ENCODE assay signal across 25 mouse cellular contexts in the genomic region with DNA sequence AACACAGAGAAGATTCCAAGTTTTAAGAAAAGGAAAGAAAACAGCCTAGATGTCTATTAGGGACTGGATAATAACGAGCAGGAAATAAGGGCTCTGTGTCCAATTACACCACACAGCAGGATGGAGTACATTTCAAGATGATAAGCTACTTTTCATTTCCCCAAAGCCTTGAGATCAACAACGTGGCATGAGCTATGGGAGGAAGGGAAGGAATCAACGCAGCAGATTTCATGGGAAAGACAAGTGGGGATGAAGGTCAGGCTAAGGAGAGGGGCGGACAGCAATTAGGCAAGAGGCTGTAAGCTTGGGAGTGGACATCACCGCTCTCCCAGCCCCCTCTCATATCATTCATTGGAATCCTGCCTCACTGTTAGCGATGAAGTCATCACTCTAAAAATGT.
"Had no signal": no experiment of that assay in that cellular context is flagged by ENCODE, and none has a peak within 500 bp of the region (broad histone marks: within the 10 kb centered on the region; RNA-seq: fewer than 3 reads in every experiment).

No protein-coding gene starts in this region.

- H3K36me3 ChIP-seq: heart, embryonic 10.5 days; heart, embryonic 13.5 days; heart, embryonic 15.5 days; hindbrain, embryonic 13.5 days; hindbrain, embryonic 15.5 days; kidney, embryonic 15.5 days; limb, embryonic 10.5 days; limb, embryonic 12.5 days; liver, embryonic 13.5 days; liver, embryonic 15.5 days had no signal

- H3K9me3 ChIP-seq: heart, embryonic 10.5 days; heart, embryonic 13.5 days; heart, embryonic 15.5 days; hindbrain, embryonic 13.5 days; hindbrain, embryonic 15.5 days; kidney, embryonic 15.5 days; limb, embryonic 10.5 days; limb, embryonic 12.5 days; liver, embryonic 13.5 days; liver, embryonic 15.5 days had no signal

- H3K4me3 ChIP-seq: heart, embryonic 10.5 days; heart, embryonic 13.5 days; heart, embryonic 15.5 days; hindbrain, embryonic 13.5 days; hindbrain, embryonic 15.5 days; kidney, embryonic 15.5 days; layer of hippocampus, adult 2 months; left cerebral cortex, adult 2 months; limb, embryonic 10.5 days; limb, embryonic 12.5 days; liver, embryonic 13.5 days; liver, embryonic 15.5 days had no signal

- H3K9ac ChIP-seq: heart, embryonic 13.5 days; heart, embryonic 15.5 days; hindbrain, embryonic 13.5 days; hindbrain, embryonic 15.5 days; kidney, embryonic 15.5 days; limb, embryonic 12.5 days; liver, embryonic 13.5 days; liver, embryonic 15.5 days had no signal

- H3K4me2 ChIP-seq: heart, embryonic 13.5 days; heart, embryonic 15.5 days; hindbrain, embryonic 13.5 days; hindbrain, embryonic 15.5 days; kidney, embryonic 15.5 days; limb, embryonic 12.5 days; liver, embryonic 13.5 days; liver, embryonic 15.5 days had no signal

- ATAC-seq: hindbrain, postnatal 0 days; intestine, embryonic 16.5 days had no signal

- H3K4me1 ChIP-seq: hindbrain, embryonic 13.5 days; hindbrain, embryonic 15.5 days; kidney, embryonic 15.5 days; limb, embryonic 12.5 days; liver, embryonic 13.5 days; liver, embryonic 15.5 days had no signal

- H3K27ac ChIP-seq: heart, embryonic 10.5 days; heart, embryonic 13.5 days; heart, embryonic 15.5 days; hindbrain, embryonic 13.5 days; hindbrain, embryonic 15.5 days; hindbrain, postnatal 0 days; kidney, embryonic 15.5 days; kidney, postnatal 0 days; layer of hippocampus, adult 2 months; left cerebral cortex, adult 2 months; limb, embryonic 10.5 days; limb, embryonic 12.5 days; liver, embryonic 13.5 days; liver, embryonic 15.5 days had no signal

- DNase-seq: gastrocnemius, postnatal 14 days; gastrocnemius, postnatal 36 days; heart, adult 18-20 months; heart, postnatal 14 days; heart, postnatal 36 days; kidney, adult 11 months; kidney, adult 2 months; kidney, adult 9 months; kidney, postnatal 14 days; kidney, postnatal 4 days; liver, embryonic 13.5 days had no signal

- H3K27me3 ChIP-seq: heart, embryonic 13.5 days; heart, embryonic 15.5 days; kidney, embryonic 15.5 days; liver, embryonic 13.5 days; liver, embryonic 15.5 days had no signal
